Mouse (Mus musculus) lung, adult 18-20 months (tissue): ENCODE measurements around the gene Nutm1.

ENCODE experiments used
- DNase-seq, 2 experiments: peaks; one replicate each; pipeline ENCODE4 v3.0.0; 2022; ENCODE audit warnings: mixed read lengths in 2 of 2

Nutm1 gene

DNA sequence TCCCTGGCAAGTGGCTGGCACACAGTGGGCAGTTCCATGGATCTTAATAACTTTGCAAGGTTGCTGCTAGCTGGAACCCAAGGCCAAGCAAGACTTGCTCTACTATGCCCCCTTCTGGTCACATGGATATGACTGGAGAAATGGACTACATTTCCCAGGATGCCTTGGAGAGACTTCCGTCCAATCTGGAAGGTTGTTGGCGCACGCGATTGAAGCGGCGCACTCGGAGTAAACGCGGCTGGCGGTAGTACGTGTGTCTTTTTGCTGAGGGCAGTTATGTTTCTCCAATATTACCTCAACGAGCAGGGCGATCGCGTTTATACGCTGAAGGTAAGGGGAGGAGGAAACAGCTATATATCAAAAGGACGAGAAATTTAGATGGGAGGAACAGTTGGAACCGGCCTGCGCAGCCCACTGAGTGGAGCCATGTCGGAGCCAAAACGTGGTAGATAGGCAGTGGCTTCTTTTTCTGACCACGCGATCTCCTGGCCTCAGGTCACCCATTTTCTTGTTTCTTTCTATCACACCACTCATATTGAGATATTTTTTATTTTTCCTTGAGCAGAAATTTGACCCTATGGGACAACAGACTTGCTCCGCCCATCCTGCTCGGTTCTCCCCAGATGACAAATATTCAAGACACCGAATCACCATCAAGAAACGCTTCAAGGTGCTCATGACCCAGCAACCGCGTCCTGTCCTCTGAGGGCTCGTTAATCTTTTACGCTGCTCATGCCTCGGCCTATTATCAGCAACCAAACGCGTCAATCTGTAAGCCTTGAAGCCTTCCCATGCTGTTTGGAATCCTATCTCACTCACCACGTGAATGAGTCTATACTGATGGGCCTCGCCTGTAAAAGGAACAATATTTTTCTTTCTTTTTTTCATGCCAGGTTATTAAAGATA is 2.9 kb upstream of the Nutm1 start, which contains the start of gene Nop10:
TSS of gene Nop10 (plus strand) at position 179 of the 906 bp plus-strand sequence.
- DNase-seq, result peak; percentile 82 to 86

DNA sequence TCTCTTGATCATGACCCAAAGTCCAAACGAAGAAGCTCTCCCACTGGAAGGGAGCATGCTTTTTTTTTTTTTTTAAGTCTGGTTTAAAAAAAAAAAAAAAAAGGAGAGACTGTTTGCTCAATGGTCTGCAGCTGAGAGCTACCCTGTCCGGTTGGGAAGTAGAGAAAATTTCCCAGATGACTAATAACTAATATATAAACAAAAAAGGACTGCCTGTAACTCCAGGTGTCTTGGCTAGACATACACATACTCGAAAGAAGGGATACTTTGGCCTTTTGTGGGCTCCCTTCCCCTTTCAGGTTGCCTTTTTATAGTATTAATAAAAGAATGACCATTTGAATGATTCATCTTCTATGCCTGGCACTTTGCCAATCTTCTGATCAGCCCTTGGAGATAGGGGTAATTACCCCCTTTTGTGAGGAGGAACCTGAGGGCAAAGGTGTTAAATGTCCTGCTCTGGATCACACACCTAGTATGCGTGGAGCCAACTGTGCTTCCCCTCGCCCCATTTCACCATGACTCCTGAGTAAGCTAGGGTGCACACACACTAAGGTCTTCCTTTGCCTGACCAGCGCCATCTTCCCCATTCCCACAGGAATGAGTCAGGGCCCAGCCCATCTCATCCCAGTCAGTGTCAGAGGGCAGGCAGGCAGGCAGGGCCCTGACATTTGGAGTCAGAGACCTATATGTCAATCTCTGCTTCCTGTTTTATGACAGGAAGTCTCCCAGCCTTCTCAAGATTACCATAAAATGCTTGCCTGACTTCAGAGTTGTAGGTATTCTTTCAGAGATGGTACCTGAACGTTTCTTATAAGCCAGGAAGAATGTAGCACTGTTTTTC is 4.2 kb downstream of the Nutm1 start:
- DNase-seq, result no peak

DNA sequence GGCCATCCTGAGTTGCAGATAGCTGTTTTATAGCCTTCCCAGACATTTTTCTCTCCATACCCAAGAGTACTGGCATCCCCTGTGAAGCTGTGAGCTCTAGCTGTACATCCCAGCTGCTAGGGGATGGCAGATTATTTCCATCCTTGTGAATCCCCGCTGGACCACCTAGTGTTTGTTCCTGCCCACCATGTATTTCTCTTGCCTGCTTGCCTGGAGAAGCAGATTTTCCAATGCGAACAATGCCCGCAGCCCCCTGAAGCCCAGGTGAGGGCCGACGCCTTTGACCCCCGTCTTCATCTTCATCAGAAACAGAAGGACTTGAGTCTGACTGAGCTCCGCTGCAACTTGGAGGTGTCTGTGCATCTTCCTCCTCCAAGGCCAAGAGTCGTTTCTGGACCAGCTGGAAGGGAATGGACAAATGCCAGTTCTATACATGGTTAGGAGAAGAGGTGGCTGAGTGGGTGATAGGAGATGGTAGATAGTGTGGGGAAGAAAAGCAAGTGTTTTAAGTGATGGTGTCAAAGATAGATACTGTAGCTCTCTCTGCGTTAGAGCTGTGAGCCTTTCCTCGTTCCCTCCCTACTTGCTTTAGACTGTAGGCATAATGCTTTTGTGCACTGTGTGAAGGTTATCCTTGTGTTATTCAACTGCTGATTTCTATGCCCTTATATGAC is 9.2 kb downstream of the Nutm1 start:
- no peak for DNase-seq

DNA sequence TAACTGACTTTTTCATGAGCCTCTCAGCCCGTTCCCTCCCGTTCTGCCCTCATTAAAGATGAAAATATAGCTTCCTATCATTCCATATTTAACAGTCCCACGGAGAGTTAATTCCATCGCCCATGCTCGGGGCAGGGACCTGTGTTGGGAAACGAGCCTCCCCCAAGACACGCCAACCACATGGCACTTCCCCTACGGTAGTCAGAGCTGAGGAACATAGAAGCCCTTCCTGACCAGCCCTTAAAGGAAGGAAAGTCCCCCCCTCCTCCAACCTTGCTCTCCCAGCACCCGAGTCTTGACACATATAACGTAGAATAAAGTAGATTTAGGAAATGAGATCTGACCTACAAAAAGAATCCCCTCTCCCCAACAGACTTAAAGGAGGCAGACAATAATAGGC is 11.8 kb downstream of the Nutm1 start:
- DNase-seq, result no peak

DNA sequence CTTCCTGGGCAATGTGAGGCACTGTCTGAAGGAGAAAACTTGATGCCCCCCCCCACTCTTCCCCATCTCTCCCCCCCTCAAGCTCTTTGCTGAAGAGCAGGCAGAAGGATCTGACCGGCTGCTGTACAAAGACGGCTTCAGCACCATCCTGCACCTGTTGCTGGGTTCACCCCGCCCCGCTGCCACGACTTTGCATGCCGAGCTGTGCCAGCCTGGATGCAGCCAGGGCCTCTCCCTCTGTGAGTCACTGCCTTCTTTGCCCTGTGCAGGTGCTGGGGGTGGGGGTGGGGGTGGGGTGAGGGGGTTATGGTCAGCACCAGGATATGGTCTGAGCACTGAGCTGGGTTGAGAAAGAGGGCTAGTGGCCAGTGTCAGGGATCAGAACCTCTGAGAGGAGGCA is 12.9 kb downstream of the Nutm1 start:
- no peak for DNase-seq

DNA sequence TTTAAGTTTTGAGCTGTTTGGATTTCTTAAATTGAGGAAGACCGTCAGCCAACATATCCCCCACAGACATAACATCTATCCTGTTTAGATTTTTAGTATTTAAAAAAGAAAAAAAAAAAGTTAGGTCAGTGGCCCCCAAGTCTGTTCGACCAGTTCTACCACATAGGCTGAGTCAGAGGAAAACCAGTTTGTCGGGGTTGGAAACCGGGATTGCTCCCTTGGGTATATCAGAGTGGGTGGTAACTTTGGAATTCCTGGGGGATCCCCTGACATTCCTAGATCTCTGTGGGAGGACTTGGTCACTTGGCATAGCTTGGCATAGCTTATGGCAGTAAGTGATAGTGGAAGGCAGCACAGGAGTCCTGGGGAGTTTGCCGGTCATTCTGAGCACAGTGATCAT is 13.8 kb downstream of the Nutm1 start:
- DNase-seq, result peak in 1 of 2 experiments; percentile 52

DNA sequence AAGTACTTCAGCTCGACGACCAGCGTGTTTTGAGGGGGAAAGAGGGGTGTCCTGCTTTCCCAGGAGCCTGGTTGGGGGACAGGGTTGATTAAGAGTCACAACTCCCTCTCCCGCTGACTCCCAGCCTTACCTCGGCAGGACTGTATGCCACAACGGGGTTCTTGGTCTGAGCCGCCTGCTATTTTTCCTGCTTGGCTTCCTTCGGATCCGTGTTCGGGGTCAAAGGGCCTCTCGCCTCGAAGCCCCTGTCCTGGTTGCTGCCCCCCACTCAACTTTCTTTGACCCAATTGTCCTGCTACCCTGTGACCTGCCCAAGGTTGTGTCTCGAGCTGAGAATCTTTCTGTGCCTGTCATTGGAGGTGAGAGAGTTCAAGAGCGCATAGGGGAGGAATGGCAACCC is 17.3 kb downstream of the Nutm1 start:
- no peak for DNase-seq

DNA sequence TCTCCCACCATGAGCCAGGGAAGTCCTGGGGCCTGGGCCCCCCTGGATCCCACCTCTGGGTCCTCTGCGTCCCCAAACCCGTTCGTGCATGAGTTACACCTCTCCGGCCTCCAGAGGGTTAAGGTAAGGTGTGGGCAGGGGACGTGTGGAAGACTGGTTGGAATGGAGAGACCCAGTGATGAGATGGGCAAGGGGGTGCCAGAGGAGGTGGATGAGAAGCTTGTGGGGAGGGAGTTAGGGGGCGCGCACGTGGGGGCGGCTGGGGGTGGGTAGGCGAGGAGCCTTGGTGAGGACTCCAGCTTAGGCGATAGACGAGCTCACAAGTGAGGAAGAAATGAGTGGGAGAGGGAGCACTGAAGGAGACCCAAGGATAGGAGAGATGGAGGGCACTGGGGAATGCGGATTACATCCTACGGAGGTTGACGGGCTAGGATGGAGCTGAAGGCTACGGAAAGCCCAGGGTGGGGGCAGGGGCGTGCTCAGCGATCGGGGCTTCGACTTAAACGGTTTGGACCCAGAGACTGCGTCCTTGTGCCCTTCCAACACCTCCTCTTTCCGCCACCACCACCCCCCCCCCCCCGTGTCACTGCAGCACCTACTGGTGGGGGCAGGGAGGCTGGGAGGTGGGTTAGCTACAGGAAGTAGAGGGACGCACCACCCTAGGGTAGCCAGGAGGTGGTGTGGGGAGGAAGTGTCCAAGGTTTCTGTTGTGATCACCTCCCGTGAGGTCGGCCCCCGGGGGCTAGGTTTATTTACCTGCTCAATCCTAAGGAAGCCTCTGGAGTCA is 19.0 kb downstream of the Nutm1 start:
- peak in 1 of 2 experiments; percentile 37 for DNase-seq

DNA sequence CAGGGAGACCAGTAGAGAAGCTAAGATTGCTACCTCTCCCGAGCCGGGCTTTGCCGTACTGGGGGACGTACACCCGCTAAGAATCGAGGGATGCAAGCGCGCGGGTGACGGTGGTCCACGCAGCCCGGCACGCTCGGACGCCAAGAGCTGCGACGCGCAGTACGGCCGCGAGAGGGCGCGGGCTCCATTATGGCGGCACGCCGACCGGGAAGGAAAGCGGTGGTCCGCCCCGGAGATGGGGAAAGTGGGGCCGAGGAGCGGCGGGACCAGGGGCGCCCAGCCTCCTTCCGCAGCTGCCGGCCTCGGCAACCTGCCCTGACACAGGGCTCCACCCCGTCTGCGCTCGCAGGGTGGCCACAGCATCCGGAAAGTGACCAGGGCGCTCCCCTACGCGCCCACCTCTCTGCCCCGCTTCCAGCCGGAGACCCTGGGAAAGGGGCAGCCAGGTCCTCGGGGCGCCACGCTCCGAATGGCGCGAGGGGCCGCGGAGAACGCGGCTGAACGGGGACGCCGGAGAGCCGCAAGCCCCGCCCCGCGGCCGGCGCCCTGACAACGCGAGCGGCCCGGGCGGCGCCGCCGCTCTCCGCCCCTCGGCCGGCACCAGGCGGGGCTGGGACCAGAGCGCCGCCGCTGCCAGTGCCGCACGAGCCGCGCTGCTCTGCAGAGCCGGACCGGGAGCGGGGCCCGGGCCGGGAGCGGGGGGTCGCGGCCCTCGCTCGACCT is 19.7 kb downstream of the Nutm1 start, which contains the start of gene Lpcat4:
TSS of gene Lpcat4 (plus strand) at position 257 of the 723 bp plus-strand sequence.
- DNase-seq, result peak; percentile 86 to 89

DNA sequence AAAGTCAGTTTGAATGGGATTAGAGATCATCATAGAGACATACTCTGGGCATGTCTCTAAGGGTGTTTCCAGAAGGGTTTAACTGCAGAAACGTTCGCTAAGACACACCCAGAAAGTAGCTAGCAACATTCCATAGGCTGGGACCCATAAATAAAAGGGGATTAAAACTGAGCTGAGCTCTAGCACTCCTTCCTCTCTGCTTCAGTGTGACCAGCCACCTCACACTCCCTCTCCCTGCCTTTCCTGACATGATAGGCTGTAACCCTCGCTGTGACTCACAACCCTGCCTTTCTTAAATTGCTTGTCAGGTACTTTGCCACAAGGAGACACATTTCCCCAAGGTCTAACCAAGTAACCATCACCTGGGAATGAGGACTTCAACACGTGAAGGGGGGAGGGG is 21.1 kb downstream of the Nutm1 start:
- no peak for DNase-seq

DNA sequence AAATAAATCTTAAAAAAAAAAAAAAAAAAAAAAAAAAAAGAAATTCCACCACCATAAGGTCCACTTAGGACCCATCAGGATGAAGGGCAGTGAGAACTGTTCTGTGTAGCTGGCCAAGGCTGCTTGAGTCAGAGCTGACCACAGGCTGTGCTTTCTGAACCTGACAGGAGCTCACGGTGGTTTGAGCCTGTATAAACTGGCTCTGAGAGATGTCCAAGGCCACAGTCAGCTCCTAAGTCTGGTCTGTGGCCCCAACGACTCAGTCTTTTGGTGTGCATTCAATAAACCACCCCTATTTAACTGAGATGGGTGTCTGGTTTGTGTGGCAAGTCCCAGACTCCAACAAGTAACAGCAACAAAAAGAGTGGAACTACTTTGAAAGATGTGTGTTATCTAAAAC is 22.5 kb downstream of the Nutm1 start:
- no peak for DNase-seq

DNA sequence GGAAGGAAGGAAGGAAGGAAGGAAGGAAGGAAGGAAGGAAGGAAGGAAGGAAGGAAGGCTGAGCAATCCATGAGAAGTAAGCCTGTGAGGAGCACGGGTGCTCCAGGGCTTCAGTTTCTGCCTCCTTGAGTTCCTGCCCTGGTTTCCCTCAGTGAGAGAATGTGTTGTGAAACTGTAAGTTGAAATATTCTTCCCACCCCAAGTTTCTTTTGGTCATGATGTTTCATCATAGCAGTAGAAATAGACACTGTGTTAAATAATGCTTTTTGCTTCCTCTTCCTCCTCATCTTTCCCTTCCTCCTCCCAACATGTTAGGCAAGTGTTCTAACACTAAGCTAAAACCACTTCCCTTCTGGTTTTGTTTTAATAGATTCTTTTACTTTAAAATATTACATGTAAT is 26.5 kb downstream of the Nutm1 start:
- DNase-seq, result no peak

DNA sequence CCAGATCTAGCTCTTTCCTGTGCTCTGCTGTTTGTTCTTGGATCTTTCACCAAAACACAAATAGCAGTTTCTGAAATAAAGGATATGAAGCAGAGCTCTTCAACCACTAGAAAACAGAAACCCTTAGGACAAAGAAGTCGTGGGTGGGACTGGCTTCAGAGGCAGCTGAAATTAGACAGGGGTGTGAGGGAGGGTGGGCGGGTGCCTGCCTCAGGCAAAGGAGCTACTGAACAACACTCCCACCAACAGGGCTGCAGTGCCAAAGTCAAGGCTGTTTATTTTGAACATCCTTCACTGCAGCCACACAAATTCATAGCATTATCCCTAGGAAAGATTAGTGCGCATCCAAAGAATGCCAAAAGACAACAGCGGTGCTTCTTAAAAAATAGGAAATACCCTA is 34.7 kb downstream of the Nutm1 start:
- DNase-seq, result no peak

DNA sequence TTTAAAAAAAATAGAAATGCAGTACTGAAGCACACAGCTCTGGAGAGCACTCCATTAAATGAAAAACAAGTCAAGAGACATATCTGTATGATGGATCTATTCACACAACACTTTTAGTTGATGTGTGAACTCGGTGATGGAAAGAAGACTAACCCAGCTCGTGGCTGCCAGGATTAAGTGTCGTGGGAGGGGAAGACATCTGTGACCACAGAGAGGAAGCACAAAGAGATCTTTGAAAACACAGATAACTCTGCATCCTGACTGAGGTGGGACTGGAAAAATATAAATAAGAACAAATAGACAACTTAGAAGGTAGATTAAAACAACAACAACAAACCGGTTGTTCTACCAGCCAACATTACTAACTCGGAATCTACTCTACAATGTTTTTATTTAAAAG is 36.5 kb downstream of the Nutm1 start:
- no peak for DNase-seq

DNA sequence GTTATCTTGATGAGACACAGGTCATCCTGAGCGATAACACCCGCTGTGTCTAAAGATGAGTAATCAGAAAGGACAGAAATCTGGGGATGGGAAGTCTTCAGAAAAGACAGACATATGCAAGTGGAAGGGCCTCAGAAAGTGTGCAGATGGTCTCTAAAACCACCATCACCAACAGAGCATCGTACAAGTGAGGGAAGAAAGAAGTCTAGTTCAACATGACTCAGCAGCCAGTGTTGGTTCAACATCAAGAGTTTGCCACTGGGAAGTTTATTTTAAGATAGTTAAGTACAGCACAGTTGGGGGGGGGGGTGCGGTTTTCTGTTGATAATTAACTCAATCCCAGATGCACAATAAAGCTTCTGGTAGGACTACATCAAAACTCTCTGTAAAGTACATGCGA is 38.2 kb downstream of the Nutm1 start:
- DNase-seq, result no peak

DNA sequence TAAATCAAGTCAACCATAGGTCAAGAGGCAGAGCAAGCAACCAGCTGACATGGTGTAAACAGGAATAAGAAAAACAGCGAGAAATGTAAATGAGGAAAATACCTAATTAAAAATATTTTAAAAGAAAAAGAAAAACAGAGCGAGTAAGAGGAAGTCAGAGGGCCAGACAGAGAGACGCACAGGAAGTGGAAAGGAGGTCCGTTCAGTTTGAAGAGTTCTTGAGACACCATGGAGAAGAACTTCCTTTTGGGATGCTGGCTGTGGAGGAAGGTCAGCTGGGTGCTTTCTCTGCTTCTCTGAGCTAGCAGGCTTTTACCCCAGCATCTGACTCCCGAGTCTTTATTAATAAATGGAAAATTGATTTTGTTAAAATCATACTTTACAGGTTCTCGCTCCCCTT is 41.5 kb downstream of the Nutm1 start:
- no peak for DNase-seq

DNA sequence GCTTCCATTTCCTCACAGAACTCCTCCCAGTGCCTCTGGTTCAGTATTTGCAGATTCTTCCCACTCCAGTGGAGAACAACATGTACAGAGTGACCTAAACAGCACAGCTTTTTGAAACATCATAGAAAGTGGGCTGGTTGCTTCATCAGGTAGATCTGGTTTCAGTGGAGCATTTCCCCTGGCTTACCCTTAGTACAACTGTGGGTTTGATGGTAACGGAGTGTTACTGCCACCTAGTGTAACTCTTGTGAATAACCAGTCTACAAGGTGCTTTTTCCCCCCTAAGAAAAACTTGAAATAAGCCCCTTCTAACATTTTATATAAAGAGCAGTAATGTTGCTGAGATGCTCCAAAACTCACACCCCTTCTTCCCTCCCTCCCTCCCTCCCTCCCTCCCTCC is 43.1 kb downstream of the Nutm1 start:
- DNase-seq, result peak in 1 of 2 experiments; percentile 44

DNA sequence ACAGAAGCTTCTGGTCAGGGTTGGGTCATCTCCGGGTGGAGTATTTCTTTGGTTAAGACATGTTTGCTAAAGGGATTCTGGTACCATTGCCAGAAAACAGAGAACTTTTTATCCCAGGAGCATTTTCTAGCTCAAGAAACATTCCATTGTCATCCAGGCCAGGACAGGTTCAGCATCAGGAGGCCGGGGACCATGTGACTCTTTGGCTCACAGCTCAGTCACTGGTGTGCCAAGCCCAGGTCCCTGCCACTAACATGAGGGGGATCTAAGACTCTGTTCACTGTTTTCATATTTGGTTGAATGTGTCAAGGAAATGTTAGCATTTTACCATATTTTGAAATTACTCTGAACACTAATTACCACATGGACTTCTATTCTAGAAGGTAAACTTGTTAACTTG is 48.4 kb downstream of the Nutm1 start:
- no peak for DNase-seq

DNA sequence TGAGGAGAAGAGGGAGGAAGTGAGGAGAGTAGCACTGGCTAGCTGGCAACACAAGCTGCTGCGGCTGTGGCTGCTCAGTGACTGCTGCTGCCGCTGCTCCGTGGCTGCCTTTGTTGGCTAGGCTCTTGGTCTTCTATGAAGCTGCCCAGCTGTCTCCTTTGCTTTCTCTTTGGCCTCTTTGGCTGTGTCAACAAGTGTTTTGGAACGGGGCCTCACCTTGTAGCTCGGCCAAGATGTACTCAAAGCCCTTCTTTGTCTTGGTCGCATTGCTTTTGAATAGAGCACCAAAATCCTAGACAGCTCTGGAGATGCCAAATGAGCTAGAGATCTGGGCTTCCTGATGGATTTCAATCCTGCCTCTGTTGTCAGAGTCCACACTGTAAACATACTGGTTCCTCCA is 48.9 kb downstream of the Nutm1 start:
- peak; percentile 33 to 39 for DNase-seq

DNA sequence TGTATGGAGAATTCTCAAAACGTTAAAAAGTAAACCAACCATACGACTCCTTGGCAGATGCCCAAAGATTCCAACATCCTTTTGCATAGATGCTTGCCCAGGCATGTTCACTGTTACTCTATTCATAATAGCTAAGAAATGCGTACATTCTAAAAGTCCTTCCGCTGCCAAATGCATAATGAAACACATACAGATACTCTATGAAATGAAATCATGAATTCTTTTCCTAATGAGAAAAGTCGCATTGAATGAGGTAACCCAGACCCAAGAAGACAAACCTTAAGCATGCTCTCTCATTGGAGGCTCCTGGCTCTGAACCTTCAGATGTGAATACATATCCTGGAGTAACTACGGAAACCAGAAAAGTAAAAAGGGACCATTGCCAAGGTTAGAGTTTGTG is 56.0 kb downstream of the Nutm1 start:
- no peak for DNase-seq
